Mouse (Mus musculus) left cerebral cortex, adult 2 months (tissue): ENCODE data around the gene Fchsd2. TPM values are rescaled to one million over a fixed set of nuclear protein-coding genes. Genes with fewer than 3 reads are reported as not detected.

ENCODE experiments used
- DNase-seq, 2 experiments: peaks; one replicate each; pipeline ENCODE4 v3.0.0; 2021 to 2022; ENCODE audit warnings: low spot score in 2 of 2, mixed read lengths in 1 of 2; ENCODE audit errors: extremely low spot score in 1 of 2
- H3K27ac ChIP-seq: fragments of 200-600 bp; 2 replicates; pipeline ENCODE4 v1.8.1; 2022
- H3K4me3 ChIP-seq: fragments of 200-600 bp; 2 replicates; pipeline ENCODE4 v1.8.1; 2022
- CTCF ChIP-seq: fragments of 200-600 bp; IDR thresholded peaks from 2 replicates; pipeline ENCODE4 v1.8.1; 2022; ENCODE audit warnings: antibody characterized with exemption, mild to moderate bottlenecking, moderate library complexity
- intact Hi-C: fragments of 180-260 bp; cut with DNase I; formaldehyde crosslinking; loops from one replicate; pipeline ENCODE4 v1.15.1; 2025
- long read RNA-seq, 2 experiments: library from polyadenylated mRNA; stranded (forward); transcript quantifications; one replicate each; pipeline ENCODE4 v2.0.0; 2021; ENCODE audit warnings: borderline mapping rate in 2 of 2
- total RNA-seq, 2 experiments: library from RNA; stranded (reverse); gene quantifications; 2 replicates each; pipeline ENCODE4 v1.2.3; 2021

The Fchsd2 gene
- 10 to 100 TPM; 40.5 to 41.6 TPM for total RNA-seq
- long read RNA-seq, experiment 1, full-length matches to known transcripts: 14 of 24 reads
- long read RNA-seq, experiment 1, partial matches to known transcripts: 7 of 24 reads
- long read RNA-seq, experiment 1, other reads (novel, unspliced or antisense): 3 of 24 reads
- long read RNA-seq, experiment 2, full-length matches to known transcripts: 21 of 25 reads
- long read RNA-seq, experiment 2, partial matches to known transcripts: 1 of 25 reads
- long read RNA-seq, experiment 2, other reads (novel, unspliced or antisense): 3 of 25 reads

GRCm38 (mm10) chr7:101092618-101093017, at the start of gene Fchsd2:
Gene Fchsd2 (plus strand): TSS chr7:101092863.
- Histone ChIP-seq H3K4me3 (no peak within 1 kb of the TSS), H3K27ac (no peak within 1 kb of the TSS)
- no peak for DNase-seq
- intact Hi-C loops: no loop called here
- TF ChIP-seq CTCF: no peak

- no peak overlapping the region for H3K27ac ChIP-seq
- DNase-seq: no peak
- intact Hi-C loops: loop anchor here (5.0 kb wide), 1 partner anchor 37 kb away; no protein-coding TSS in a partner anchor
- TF ChIP-seq CTCF: no peak
- no peak overlapping the region for H3K4me3 ChIP-seq
Measured at GRCm38 (mm10) chr7:101043846-101044541, 48.7 kb upstream of the Fchsd2 start.

GRCm38 (mm10) chr7:101048247-101048646, 44.4 kb upstream of the Fchsd2 start:
- DNase-seq: no peak
- TF ChIP-seq CTCF: no peak
- H3K4me3 ChIP-seq: no peak overlapping the region
- no peak overlapping the region for H3K27ac ChIP-seq
- intact Hi-C loops: no loop called here

GRCm38 (mm10) chr7:101049326-101050087, 43.2 kb upstream of the Fchsd2 start:
- H3K27ac ChIP-seq: no peak overlapping the region
- TF ChIP-seq CTCF: no peak
- intact Hi-C loops: loop anchor here (2.0 kb wide), 1 partner anchor 107 kb away; no protein-coding TSS in a partner anchor
- DNase-seq: no peak
- H3K4me3 ChIP-seq: no peak overlapping the region

- Histone ChIP-seq H3K4me3 (no peak overlapping the region), H3K27ac (no peak overlapping the region)
- intact Hi-C loops: loop anchor here (2.0 kb wide), 1 partner anchor 108 kb away; no protein-coding TSS in a partner anchor
- TF ChIP-seq CTCF: no peak
- DNase-seq: no peak
Measured at GRCm38 (mm10) chr7:101050724-101051550, 41.7 kb upstream of the Fchsd2 start.

GRCm38 (mm10) chr7:101051551-101052221, 41.0 kb upstream of the Fchsd2 start:
- Histone ChIP-seq H3K4me3 (no peak overlapping the region), H3K27ac (no peak overlapping the region)
- intact Hi-C loops: loop anchor here (1.0 to 2.0 kb wide), 3 partner anchors 63 to 144 kb away; no protein-coding TSS in a partner anchor
- DNase-seq: peak; percentile 48 to 57
- TF ChIP-seq CTCF: peak; percentile 91

- Histone ChIP-seq H3K4me3 (no peak overlapping the region), H3K27ac (no peak overlapping the region)
- DNase-seq: no peak
- no peak for TF ChIP-seq CTCF
- intact Hi-C loops: no loop called here
Measured at GRCm38 (mm10) chr7:101053136-101053535, 39.5 kb upstream of the Fchsd2 start.

GRCm38 (mm10) chr7:101057309-101057708, 35.4 kb upstream of the Fchsd2 start:
- intact Hi-C loops: no loop called here
- Histone ChIP-seq H3K4me3 (no peak overlapping the region), H3K27ac (no peak overlapping the region)
- no peak for DNase-seq
- no peak for TF ChIP-seq CTCF

GRCm38 (mm10) chr7:101059188-101059587, 33.5 kb upstream of the Fchsd2 start:
- Histone ChIP-seq H3K27ac (no peak overlapping the region), H3K4me3 (no peak overlapping the region)
- no peak for DNase-seq
- no peak for TF ChIP-seq CTCF
- intact Hi-C loops: no loop called here

GRCm38 (mm10) chr7:101060476-101060875, 32.2 kb upstream of the Fchsd2 start:
- TF ChIP-seq CTCF: no peak
- DNase-seq: no peak
- H3K27ac ChIP-seq: no peak overlapping the region
- intact Hi-C loops: loop anchor here (2.0 to 5.0 kb wide), 3 partner anchors 212 to 314 kb away; no protein-coding TSS in a partner anchor
- no peak overlapping the region for H3K4me3 ChIP-seq
